Mouse (Mus musculus) mesoderm, embryonic 11.5 days (tissue): ENCODE results near the gene Tiam2.

Experiments
- DNase-seq: peaks from one replicate; pipeline ENCODE4 v3.0.0-alpha.2; 2012; ENCODE audit warnings: low read depth, low spot score

Gene Tiam2

DNA sequence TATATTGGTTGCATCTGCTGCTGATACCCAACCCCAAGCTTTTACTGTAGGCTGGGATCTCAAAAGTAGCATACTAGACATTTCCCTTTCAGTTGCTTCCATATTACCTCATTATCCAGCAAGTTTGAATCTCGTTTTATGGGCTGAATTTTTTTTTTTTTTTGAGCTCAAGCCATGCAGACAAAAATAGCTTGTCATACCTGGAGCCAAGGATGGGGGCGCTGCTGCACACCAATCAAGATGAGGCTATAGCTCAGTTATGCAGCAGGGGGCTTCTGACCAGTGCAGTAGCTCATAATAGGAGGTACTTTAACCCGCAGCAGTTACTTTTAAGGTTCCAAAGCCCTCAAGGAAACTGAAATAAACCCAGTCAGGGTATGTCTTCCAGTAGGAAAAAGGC, 171.7 kb downstream of the Tiam2 start:
- peak; percentile 66 for DNase-seq

DNA sequence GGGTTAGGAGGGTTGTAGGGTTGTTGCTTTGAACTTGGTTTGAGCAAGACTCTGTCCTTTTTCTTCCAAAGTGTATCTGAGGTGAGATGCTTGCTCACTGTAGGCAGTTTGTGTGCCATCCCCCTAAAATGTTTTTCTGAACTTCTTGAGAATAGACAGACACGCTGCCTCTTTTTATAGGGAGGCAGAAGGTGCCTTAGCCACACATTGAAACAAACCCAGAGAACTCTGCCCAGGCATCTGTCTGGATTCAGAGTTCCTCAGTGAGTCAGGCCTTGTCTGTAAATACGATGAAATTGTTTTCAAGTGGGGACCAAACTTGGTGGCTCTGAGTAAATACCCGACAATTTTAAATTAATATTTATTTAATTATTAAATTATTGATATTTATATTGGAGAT, 172.2 kb downstream of the Tiam2 start:
- DNase-seq: no peak

DNA sequence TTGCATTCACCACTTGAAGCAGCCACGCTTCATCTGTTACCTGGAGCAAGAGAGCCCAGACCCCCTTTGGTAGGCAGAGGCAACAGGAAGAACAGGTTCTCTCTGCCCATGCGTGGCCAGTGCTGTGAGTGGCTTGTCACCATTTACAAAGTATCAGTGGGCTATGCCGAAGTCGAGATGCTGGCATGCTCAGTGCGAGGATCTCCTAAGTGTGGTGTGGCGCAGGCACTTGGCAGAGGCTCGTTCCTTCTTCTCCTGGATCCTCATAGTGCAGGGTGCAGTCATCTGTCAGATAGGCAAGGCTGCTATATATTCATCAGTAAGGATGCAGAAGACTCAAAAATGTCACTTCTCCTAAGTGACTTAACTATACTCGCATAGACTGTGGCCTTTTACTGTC, 173.1 kb downstream of the Tiam2 start:
- no peak for DNase-seq

DNA sequence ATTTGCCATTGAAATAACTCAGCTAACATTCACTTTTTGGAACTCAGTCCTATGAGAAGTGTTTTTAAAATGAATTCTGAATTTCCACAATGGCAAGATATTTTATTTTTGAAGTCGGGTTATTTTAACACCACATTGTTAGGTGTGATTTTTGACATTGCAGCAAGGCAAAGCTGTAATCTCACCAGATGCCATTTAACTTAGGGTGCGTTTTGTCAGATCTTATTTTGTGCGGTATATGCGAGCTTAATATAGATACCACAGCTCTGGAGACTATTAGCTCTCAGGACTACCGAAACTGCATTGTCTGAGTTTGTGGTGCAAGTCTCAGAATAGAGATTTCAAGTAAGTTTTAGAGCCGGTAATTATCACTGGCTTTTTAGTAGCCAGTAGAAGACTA, 173.7 kb downstream of the Tiam2 start:
- no peak for DNase-seq

DNA sequence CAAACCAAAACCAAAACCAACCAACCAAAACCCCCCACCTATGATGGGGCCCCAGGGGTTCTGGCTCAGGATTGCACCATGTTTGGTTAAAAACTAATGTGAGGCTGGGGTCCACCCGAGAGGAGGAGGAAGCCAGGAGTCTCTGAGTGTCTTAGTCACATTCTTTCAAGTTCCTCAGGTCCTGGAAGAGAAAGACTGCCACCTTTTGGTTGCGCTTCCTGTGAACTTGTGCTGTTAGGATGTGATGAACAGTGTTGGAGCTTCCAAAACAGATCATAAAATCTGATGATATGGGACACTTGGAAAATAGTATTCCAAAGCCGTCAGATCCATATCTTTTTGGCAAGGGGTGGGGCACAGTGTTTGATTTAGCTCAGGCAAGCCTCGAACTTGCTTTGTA, 174.6 kb downstream of the Tiam2 start:
- DNase-seq: no peak

DNA sequence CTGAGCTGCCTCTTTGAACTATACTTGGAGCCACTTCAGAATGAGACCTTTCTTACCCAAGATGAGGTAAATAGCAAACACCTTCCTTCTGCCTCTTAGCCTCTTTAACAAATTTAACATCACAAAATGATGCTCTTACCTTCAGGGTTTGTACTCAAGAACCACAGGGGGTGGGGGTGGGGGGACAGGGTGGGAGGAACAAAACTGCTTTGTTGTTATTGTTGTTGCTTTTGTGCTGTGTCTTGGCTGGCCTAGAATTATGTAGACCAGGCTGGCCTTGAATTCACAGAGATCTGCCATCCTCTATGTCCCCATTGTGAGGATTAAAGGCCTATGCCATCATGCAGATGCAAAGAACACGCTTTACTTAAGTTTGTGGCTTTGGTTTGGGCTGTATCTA, 179.3 kb downstream of the Tiam2 start:
- DNase-seq: no peak

DNA sequence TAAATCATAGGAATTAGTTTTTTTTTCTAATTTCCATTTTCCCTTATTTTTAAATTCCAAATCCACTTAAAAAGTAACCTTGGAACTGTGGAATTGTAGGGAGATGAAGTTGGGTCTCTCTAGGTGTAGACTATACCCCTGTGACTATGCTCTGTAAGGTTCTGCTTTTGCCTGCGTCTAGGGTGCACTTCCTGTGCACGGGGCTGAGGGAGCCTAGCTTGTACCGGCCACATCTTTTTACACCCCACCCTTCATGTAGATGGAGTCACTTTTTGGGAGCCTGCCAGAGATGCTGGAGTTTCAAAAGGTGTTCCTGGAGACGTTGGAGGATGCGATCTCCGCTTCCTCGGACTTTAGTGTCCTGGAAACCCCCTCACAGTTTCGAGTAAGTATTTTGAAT, 180.1 kb downstream of the Tiam2 start:
- no peak for DNase-seq

DNA sequence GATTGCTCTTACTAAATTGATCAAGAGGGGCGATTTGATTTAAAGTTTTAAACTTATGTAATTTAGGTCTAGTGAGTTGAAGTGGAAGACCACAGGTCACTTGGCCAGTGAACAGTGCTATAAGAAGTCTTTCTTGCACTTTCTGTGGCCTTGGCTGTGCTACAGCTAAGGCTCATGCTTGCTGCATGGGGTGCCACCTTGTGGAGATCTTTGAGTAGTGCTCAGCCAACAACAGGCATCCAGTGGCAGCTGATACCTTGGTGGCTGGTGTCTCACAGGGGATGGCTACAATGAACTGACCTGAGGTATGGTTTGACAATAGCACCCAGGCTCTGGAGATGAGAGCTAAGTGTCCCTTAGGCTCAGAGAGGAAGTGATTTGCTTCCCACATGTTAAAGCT, 183.5 kb downstream of the Tiam2 start:
- peak; percentile 72 for DNase-seq

DNA sequence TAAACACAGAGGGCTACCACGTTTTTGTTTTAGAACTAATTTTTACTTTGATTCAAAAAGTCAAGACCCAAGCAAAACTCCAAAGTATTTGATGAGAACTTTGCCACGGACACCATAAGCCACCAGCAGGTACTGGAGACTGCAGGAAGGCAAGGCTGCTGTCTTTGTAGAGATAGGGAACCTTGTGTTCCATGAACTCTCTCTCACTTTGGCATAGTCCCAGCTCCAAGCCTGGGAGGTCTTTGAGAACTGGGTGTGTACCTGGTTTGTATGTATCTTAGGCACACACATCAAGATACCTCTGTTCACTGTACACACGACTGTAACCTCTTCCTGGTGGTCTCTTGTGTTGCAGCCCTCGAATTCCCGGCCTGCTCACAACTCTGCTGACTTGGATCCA, 187.9 kb downstream of the Tiam2 start:
- DNase-seq: no peak

DNA sequence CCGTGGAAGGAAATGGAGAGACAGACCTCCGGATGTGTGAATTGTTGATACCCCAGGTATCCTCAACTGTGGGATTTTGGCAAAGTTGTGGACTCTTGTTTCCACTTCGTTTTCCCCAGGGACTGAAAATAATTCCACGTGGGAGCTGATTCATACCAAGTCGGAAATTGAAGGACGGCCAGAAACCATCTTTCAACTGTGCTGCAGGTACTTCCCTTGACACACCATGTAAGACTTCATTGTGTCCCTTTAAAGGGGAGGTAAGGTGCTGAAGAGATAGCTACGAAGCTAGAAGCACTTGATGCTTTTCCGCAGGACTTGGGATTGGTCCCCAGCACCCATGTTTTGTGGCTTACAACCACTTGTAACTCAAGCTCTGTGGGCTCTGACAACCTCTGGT, 189.5 kb downstream of the Tiam2 start:
- DNase-seq: no peak

DNA sequence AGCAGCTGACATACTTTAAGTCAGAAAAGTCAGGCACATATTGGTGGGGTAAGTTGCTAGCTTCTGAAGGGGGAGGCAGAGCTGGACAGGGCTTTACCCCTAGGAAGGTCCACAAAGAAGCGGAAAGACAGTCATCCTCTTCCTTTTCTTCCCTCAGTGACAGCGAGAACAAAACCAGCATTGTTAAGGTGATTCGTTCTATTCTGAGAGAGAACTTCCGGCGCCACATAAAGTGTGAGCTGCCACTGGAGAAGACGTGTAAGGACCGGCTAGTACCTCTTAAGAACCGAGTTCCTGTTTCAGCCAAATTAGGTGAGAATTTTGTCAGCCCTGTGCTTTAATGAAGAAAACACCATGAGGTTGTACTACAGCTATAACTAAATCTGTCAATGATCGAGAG, 190.0 kb downstream of the Tiam2 start:
- no peak for DNase-seq

DNA sequence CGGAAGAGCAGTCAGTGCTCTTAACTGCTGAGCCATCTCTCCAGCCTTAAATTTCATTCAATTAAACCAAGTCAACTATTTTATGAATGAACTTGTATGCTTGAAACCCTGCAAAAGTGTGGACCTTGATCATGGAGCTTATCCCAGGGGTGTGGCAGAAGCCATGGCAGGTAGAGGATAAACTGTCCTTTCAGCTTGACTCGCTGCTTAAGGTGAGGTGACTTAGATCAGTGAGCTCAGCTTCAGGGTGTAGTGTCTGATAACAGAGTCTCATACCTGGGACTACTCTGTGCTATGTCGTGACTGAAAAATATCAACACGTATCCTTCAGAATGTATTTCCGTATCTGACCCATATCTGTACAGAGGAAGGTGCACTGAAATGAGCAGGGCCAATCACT, 194.0 kb downstream of the Tiam2 start:
- DNase-seq: no peak

DNA sequence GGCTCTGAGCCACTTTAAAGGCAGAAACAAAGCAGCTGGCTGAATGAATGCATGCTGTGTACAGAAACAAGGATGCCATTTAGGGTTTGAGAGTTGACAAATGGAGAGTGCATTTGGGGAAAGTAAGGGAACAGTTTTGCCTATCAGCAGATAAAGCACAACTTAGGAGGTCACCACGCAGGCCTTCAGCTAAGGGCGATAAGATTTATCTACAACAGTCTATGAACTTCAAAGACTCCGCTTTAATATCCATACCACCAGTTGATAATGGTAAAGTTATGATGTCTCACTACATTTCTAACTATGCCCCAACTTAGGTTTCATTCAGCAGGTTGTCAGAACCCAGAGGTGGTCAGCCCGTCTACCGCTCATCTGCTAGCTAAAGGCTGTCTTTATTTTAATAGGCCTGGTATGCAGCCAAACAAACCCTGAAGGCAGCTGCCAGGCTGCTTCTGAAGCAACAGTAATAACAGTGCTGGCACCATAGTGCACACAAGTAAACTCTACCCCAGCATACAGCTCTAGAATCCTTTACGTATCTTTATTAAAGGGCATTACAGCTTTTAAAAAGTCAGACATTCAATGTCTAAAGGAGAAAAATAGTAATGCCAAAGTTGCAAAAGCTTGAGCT, 201.6 kb downstream of the Tiam2 start:
- DNase-seq: no peak

DNA sequence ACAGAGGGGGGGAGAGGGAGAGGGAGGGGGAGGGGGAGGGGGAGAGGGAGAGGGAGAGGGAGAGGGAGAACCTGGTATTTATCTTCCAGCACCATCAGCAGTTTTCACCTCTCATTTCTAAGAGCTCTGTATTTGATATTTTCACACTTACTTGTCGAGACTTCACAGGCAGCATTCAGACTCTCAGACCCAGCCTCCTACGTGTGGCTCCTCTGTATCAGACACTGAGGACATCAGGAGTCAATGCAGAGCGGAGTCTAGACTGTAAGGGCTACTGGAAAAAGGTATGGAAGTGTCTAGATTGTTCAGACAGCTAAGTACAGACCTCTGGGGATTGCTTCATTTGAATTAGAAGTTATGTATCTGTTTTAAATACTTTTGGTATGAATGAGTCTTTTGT, 203.2 kb downstream of the Tiam2 start:
- DNase-seq: no peak

DNA sequence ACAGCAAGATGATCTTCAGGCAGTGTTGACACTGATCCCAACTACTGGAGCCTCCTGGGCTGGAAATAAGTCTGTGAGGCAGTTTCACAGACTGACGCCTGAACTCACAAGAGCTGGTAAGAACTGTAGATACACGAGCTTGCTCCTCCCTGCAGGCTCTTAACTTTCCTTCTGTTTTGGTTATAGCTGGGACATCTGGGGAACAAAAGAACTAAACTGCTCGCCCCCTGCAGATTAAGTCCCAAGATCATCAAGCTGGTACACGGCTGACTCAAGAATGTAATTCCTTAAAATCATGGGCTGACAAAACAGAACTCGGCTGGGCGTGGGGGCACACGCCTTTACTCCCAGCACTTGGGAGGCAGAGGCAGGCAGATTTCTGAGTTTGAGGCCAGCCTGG, 204.2 kb downstream of the Tiam2 start:
- no peak for DNase-seq

DNA sequence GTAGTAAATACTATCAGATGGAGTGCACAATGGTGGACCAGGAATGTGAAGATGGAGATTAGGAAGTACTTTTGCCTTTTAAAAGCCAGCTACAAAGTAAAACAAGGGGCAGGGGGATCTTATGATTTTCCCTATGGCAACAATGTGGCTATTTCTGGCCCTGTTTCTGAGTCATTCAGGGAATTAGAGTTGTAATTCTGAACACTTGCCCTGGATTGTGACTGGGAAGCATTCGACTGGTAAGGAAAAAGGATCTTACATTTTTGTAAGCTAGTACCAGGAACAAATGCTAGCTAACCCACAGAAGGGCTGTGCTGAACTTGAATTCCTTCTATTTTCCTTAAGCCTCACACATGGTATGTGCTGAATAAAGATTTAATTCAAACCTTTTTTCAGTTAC, 205.3 kb downstream of the Tiam2 start:
- no peak for DNase-seq

DNA sequence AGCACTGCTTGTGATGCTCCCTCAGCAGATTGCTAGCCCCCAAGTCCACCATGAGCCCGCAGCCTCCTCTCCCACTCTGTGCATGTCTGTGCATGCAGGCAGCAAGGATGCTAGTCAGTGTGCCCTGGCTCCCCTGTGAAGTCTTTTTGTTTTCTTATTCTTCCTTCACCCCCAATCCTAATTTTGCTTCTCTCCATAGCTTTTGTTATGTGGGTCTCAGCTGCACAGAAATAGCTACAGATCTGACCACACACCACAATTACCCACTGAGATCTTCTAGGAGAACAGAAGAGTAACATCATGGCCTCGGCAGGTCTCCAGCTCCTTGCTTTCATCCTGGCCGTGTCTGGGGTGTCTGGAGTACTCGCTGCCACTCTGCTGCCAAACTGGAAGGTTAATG, 205.9 kb downstream of the Tiam2 start, which contains the start of gene Cldn20:
Cldn20 (plus strand) TSS at position 301 of the 400 bp plus-strand sequence.
- DNase-seq: no peak

DNA sequence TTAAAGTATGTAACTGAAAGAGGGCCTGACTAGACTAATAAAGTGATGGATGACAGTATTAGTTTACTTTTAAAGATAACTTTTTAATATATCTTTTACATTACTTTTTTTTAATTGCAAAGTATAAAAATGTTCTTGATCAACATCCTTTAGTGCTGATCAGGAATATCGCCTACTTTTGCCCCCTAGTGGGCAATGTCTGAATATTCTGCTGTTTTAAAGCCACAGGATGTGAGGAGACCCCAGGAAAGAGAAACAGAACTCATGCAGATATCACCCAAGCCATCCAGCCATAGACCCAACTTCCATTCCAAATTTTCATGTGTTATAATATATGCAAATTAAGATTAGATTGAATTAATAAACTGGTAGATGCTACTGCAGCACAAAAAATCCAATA, 207.1 kb downstream of the Tiam2 start:
- peak; percentile 52 for DNase-seq

DNA sequence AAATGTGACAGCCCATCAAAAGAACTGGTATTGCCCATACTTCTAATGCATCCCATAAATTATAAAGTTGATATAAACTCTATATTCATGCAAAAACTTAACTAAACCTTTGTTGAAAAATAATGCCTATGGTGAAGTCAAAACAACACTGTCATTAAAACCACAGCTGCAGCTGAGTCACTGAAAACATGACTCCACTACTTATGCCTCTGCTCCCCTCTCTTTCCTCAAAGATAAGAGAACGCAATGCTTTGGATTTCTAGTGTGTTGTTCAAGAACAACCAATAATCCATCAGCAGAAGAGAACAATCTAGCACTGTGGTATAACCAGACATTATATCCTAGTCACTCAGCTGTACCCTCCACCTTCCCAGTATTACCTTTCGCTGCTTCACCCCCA, 213.9 kb downstream of the Tiam2 start:
- no peak for DNase-seq

DNA sequence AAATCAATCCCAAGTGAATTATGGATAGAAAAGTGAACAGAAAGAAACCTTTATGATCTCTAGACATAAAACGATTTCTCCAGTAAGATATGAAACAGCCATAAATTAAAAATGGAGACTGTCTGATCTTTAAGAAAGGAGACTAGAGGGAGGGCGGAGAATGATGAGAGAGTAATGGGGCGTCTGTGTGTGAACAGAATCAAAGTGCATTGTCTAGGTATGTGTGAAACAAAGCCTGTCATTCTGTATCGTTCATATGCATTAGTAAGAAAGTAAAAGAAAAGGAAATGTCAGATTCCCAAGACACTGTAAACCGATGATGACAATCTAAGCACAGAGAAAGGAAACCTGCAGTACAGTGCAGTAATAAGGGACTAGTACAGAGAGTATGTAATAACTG, 214.7 kb downstream of the Tiam2 start:
- DNase-seq: no peak

DNA sequence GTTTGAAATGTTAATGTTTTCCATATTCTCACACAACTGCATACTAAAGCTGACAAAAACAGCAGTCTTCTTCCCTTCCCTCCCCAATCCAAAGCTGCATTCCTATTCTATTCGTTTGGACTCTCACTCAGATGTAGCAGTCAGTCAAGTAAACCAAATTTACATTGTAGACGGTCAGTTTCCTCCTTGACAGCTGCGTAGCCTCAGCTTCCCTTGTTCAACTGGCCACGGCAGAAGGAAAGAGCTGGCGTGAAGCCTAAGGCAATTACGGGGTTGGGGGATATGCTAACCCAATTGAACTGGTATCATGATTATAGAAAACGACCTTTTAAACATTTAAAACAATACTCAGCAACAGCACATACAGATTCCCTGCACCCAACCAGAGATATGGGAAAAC, 221.4 kb downstream of the Tiam2 start:
- DNase-seq: no peak

DNA sequence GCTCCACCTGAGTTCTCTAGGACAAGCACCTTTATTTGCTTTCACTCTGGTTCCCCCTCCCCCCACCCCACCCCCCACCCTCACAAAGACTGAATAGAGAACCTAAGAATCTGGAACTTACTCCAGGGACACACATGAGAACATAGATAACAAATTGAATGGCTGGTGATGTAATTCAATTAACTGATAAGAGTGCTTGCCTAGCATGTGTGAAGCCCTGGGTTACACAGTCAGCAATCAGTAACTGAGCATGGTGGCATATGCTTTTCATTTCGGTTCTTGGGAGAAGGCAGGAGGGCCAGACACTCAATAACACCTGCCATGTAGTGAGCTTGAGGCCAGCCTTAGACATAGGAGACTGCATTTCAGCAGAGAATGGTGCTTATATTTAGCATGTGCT, 229.9 kb downstream of the Tiam2 start:
- DNase-seq: no peak

DNA sequence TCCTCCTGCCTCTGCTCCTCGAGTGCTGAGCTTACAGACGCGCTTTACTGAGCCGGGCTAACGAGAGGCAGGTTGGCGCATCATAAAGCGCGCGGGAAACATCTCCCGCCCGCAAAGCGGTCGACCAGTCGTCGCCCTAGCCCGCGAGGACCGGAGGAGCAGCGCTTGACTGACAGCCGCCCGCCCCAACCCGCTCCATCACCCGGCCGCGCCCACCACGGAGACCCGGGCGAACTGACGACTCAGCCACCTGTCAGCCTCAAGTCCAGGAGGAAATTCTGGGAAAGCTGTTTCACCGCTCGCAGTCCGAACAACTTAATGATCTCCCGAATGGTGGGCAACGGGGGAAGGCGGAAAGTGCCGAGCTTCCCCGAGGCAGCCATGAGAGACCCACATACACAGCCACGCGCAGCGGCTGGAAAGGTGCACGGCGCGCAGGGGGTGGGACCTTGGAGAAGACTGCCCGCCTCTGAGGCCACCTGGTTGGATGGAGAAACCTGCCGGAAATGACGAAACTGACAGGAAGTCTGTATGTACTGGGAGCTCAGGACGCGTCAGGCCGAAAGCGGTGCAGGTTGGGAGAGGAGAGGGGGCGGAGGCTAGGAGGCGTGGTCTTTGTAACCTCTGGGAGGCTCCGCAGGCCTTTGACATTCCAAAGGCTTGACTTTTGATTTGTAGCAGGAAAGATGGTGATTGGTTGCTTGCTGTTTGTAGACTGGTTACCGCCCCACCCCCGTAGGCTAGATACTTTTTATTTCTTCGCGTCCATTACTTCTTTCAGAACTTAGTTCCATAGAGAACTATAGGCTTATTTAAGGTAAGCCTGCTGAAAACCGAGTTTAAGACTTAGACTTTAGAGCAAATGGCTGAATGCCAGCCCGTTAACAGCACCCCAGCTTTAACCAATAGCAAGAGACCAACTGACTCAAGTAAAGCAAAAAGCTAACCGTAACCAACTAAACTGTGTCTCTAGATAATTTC, 231.2 kb downstream of the Tiam2 start, which contains the start of gene Tfb1m:
Tfb1m (minus strand) TSS at position 451 of the 981 bp plus-strand sequence.
- DNase-seq: peak; percentile 99
